Mouse (Mus musculus) intestine, postnatal 0 days (tissue): Measurements from ENCODE around the gene Gm49337. TPM values are rescaled to one million over a fixed set of nuclear protein-coding genes. Genes with fewer than 3 reads are reported as not detected.

Experiments
- ATAC-seq: fragments of 200-750 bp; cut with Nextera tagmentation; 2 replicates; pipeline ENCODE4 v1.8.0; 2017; ENCODE audit warnings: mild to moderate bottlenecking, moderate TSS enrichment, moderate library complexity
- H3K27ac ChIP-seq: fragments of 300-500 bp; sonication (generic); 2 replicates; pipeline ENCODE4 v1.5.1; 2014; ENCODE audit warnings: mild to moderate bottlenecking, low read depth, low read length, moderate library complexity
- H3K27me3 ChIP-seq: fragments of 300-500 bp; sonication (generic); replicated peaks from 2 replicates; pipeline ENCODE4 v1.6.1; 2014; ENCODE audit warnings: low read length, mixed read lengths; ENCODE audit not compliant: control insufficient read depth, insufficient read depth
- H3K36me3 ChIP-seq: fragments of 300-500 bp; sonication (generic); 2 replicates; pipeline ENCODE4 v1.6.1; 2014; ENCODE audit warnings: mild to moderate bottlenecking, moderate library complexity; ENCODE audit not compliant: control insufficient read depth, insufficient read depth
- H3K4me1 ChIP-seq: fragments of 300-500 bp; sonication (generic); replicated peaks from 2 replicates; pipeline ENCODE4 v1.6.1; 2014; ENCODE audit warnings: antibody characterized with exemption, low read length, mixed read lengths; ENCODE audit not compliant: control insufficient read depth, insufficient read depth
- H3K4me2 ChIP-seq: fragments of 300-500 bp; sonication (generic); replicated peaks from 2 replicates; pipeline ENCODE4 v1.6.1; 2014; ENCODE audit warnings: low read depth, mild to moderate bottlenecking, moderate library complexity
- H3K4me3 ChIP-seq: fragments of 300-500 bp; sonication (generic); 2 replicates; pipeline ENCODE4 v1.5.1; 2014; ENCODE audit warnings: low read depth, low read length
- H3K9ac ChIP-seq: fragments of 300-500 bp; sonication (generic); 2 replicates; pipeline ENCODE4 v1.6.1; 2014; ENCODE audit warnings: mild to moderate bottlenecking, low read depth, low read length
- H3K9me3 ChIP-seq: fragments of 300-500 bp; sonication (generic); 2 replicates; pipeline ENCODE4 v1.6.1; 2016; ENCODE audit warnings: mixed run types; ENCODE audit not compliant: control insufficient read depth
- CTCF ChIP-seq: sonication (generic); IDR thresholded peaks from 2 replicates; pipeline ENCODE4 v1.5.1; 2016; ENCODE audit warnings: low read depth, mild to moderate bottlenecking, control low read depth, antibody characterized with exemption, moderate library complexity
- WGBS: fragments of 180-500 bp; shearing (Covaris S2); extraction: QIAGEN DNeasy Blood & Tissue Kit; methylation state at CpG from one replicate; pipeline ENCODE4 v1.1.7; 2014; 5-methylcytosine and 5-hydroxymethylcytosine counted together
- polyA plus RNA-seq: library from polyadenylated mRNA; unstranded; fragments of >200 nt; fragmentation: Nextera tagmentation; extraction: Ambion mirVana; gene quantifications from 2 replicates; pipeline ENCODE4 v1.2.1, GENCODE M21; 2015

The Gm49337 gene
- polyA plus RNA-seq, 1 experiment from 2014 or later: not detected

DNA sequence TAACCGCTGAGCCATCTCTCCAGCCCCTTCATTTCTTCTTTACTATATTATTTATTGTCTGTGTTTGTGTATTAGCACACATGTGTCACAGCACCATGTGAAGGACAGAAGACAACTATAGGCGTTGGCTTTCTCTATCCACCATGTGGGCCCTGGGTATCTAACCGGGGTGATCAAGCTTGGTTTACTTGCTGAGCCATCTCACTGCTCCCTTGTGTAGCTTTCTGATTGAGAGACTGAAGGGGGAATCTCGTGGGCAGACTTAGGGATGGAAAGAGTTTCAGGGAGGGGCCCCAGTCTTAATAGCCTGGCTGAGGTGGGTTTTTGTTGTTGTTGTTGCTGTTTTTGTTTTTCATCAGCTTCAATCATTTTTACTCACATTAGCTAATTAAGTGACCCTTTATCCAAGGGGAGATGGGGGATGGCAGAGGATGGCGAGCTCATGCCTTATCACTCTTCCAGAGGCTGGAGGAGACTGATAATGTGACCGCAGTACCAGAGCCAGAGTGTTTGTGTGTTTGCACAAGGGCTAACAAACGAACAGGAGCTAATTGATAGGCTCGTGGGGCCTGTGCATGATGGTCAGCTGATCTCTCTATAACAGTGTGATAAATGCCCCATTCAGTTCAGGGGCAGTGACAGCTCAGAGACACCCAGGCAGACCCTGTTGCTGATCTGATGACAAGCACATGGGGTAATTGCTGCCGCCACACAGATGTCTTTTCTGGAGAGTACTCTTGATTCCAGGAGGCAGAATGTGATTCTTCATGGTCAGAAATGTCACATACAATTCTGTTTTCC lies 20.6 kb downstream of the Gm49337 start:
- Histone ChIP-seq H3K9me3 (no peaks in the 10 kb centered on the region), H3K27me3 (no peaks in the 10 kb centered on the region), H3K4me1 (no peaks in the 10 kb centered on the region), H3K4me3 (no peak overlapping the region), H3K4me2 (no peak overlapping the region), H3K9ac (no peak overlapping the region), H3K36me3 (no peaks in the 10 kb centered on the region), H3K27ac (no peak overlapping the region)
- ATAC-seq: no peak
- WGBS: 50% methylated on average over 9 of the region's 9 CpGs
- no peak for TF ChIP-seq CTCF

DNA sequence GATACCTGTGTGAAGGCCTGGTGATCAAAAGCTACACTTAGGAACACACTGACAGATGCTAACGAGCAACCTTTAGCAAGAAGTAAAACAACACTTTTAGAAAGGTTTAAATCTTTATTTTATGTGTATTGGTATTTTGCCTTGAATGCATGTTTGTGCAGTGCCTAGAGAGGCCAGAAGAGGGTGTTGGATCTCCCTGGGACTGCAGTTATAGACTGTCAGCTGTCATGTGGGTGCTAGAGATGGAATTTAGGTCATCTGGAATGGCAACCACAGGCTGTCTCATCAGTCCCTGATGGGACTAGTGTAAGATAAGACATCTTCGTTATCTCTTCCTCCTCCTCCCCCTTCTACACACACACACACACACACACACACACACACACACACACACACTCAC lies 25.2 kb downstream of the Gm49337 start:
- 80% methylated on average over 2 of the region's 2 CpGs for WGBS
- Histone ChIP-seq H3K4me2 (no peak overlapping the region), H3K27me3 (no peaks in the 10 kb centered on the region), H3K4me3 (no peak overlapping the region), H3K27ac (no peak overlapping the region), H3K4me1 (no peaks in the 10 kb centered on the region), H3K9ac (no peak overlapping the region), H3K9me3 (no peaks in the 10 kb centered on the region), H3K36me3 (no peaks in the 10 kb centered on the region)
- TF ChIP-seq CTCF: peak; percentile 55
- ATAC-seq: no peak

DNA sequence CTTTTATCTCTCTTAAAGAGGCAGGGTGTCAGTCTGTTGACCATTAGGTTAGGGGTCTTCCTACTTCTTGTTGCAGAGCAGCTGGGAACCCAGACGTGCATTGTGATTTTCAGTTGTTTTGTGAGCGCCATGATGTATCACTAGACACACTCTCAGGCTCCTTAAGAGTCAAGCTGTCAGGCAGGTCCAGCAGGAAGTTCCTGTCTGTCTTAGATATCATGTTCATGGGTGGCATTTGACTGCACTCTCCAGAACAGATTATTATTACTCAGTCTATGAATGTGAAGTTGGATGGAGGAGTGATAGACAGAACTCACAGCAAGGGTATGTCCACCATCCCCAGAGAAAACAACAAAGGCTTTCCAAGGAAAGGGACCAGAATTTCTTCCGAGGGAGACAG lies 31.2 kb downstream of the Gm49337 start:
- Histone ChIP-seq H3K9ac (no peak overlapping the region), H3K4me1 (no peaks in the 10 kb centered on the region), H3K4me2 (no peak overlapping the region), H3K9me3 (no peaks in the 10 kb centered on the region), H3K36me3 (no peaks in the 10 kb centered on the region), H3K4me3 (no peak overlapping the region), H3K27ac (no peak overlapping the region), H3K27me3 (no peaks in the 10 kb centered on the region)
- no peak for TF ChIP-seq CTCF
- 71% methylated on average over 3 of the region's 3 CpGs for WGBS
- no peak for ATAC-seq

DNA sequence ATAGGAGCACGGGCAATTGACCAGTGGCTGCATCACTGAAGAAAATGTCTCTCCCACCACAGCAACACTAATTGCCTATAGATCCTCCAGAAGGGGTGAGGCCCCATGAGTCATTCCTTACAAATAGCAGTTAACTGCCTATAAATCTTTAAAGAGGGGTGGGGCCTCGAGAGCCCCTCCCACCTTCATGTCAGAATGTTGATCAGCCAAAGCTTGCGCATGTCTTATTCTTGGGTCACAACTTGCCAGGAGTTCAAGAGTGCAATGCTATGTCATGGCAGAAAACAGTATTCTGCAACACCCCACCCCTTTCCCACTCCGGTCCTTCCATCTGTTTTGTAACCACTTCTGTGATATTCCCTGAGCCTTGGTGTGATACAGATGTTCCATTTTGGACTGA lies 33.3 kb downstream of the Gm49337 start:
- Histone ChIP-seq H3K4me3 (no peak overlapping the region), H3K4me2 (no peak overlapping the region), H3K27me3 (no peaks in the 10 kb centered on the region), H3K9ac (no peak overlapping the region), H3K36me3 (no peaks in the 10 kb centered on the region), H3K4me1 (no peaks in the 10 kb centered on the region), H3K9me3 (no peaks in the 10 kb centered on the region), H3K27ac (no peak overlapping the region)
- WGBS: 48% methylated on average over 4 of the region's 4 CpGs
- no peak for TF ChIP-seq CTCF
- ATAC-seq: peak; percentile 65

DNA sequence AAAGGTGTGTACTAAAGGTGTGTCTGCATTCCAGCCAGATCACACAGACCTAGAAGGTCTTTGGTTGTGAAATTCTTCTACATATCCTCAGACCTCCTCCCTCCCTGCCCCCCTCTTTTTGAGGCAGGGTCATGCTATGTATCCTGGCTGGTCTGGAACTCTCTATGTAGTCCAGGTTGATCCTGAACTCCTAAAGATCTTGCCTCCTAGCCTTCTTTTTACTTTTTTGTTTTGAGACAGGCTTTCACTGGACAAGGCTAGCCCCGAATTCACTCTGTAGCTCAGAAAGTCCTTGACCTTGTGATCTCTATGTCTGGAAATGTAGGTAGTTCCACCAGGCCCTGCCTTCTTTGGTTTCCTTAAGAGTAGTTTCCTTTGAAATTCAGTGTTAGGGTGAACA lies 35.7 kb downstream of the Gm49337 start:
- no peak for ATAC-seq
- H3K9ac ChIP-seq: no peak overlapping the region
- 81% methylated on average over 1 of the region's 1 CpGs for WGBS
- H3K4me1 ChIP-seq: no peaks in the 10 kb centered on the region
- H3K36me3 ChIP-seq: no peaks in the 10 kb centered on the region
- H3K4me3 ChIP-seq: no peak overlapping the region
- H3K27ac ChIP-seq: no peak overlapping the region
- H3K9me3 ChIP-seq: no peaks in the 10 kb centered on the region
- no peaks in the 10 kb centered on the region for H3K27me3 ChIP-seq
- no peak for TF ChIP-seq CTCF
- H3K4me2 ChIP-seq: no peak overlapping the region

DNA sequence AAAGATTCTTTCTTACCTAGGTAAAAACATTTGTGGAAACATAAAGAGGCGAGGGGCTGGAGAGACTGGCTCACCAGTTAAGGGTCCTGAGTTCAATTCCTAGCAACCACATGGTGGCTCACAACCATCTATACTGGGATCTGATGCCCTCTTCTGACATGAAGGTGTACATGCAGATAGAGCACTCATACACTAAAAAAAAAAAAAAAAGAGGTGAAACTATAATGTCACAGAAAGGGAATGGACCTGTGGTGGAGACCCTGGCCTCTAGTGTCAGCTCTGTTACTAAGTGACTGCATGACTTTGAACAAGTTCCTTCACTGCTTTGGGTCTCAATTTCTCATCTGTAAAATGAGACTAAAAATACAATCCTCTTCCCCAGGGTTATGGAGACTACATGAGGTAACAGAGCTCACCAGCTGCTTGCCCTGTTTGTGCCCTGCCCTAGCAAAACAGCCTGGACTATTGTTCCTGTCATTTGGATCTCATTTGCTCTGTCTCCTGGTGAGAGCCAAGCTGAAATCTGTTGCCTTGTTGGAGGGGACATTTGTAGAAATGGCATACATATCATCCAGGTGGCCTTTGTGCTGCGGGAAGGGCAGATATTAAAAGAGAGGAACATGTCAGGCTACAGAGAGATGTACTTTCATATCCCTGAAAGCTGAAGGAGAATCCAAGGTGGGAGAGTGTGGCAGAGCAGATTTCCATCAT lies 42.9 kb downstream of the Gm49337 start:
- ATAC-seq: no peak
- Histone ChIP-seq H3K4me2 (no peak overlapping the region), H3K9ac (no peak overlapping the region), H3K27ac (no peak overlapping the region), H3K9me3 (no peaks in the 10 kb centered on the region), H3K36me3 (no peaks in the 10 kb centered on the region), H3K4me3 (no peak overlapping the region), H3K27me3 (no peaks in the 10 kb centered on the region), H3K4me1 (no peaks in the 10 kb centered on the region)
- WGBS: 94% methylated on average over 2 of the region's 2 CpGs
- no peak for TF ChIP-seq CTCF
